Mouse (Mus musculus) thymus, adult 18-20 months (tissue): ENCODE measurements around the gene Pml.
A peak's percentile ranks its signal among the peaks of the same experiment; 100 is the strongest.
"Not testable (repeated sequence)": the region's sequence is repeated elsewhere in the genome, so short reads cannot be mapped to it uniquely, and the experiment has no call there.

Source experiments
- DNase-seq, 2 experiments: peaks; one replicate each; pipeline ENCODE4 v3.0.0; 2022; ENCODE audit warnings: mixed read lengths in 2 of 2

The Pml gene

DNA sequence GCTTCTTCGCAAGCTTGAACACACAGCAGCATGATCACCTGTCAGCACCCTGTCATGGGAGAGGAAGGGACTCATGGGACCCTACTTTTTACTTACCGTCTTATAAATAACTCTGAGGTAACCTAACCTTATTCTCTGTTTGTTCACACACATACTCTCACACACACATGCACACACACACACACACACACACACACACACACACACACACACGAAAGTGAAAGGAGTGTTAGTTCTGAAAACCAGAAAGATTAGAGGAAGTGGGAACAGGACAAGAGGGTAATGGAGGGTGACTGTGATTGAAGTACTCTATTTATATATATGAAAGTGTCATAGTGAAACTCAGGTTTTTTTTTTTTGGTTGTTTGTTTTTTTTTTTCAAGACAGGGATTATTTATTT lies 21.5 kb upstream of the Pml start:
- DNase-seq, result no peak

DNA sequence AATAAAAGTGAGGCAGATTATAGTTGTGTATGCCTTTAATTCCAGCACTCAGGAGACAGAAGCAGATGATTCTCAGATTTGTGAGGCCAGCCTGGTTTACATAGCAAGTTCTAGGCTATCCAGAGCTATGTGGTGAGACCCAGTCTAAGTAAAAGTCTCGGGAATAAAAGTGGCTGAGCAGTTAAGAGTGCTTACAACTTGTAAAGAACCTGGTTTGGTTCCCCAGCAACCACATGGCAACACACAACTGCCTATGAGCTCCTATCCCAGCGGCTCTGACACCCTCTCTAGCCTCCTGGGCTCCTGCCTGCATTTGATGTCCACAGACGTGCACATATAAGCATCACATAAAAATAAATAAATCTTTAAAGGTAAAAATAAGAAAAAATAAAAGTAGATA lies 20.5 kb upstream of the Pml start:
- no peak for DNase-seq

DNA sequence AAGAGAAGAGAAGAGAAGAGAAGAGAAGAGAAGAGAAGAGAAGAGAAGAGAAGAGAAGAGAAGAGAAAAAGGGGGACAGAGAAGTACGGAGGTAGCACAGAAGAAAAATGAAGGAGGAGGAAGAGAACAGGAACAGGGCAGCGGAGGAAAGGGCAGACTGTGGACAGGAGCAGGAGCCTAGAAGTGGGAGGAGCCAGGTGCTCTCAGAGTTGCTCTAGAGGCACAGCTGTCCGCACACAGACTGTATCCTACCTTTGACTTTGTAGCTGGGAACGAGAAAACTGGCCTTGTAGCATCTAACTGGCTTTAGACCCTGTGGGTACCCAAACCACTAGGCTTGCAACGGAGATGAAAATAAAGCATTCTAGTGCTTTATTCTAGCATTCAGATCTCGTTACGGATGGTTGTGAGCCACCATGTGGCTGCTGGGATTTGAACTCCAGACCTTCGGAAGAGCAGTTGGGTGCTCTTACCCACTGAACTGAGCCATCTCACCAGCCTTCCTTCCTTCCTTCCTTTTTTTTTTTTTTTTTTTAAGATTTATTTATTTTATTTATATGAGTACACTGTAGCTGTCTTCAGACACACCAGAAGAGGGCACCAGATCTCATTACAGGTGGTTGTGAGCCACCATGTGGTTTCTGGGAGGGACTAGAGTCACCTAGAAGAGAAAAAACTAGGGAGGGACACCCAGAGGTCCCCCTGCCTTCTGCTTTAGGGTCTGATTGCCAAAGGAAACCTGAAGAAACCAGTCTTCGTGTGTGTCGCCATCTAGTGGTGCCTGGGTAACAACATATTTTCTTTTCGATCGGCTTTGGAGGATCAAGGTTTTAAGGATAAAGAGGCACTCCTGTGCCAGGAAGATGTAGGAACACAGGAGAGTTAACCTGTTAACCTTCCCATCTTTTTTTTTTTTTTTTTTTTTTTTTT lies 19.1 kb upstream of the Pml start:
- peak in 1 of 2 experiments; percentile 55 for DNase-seq

DNA sequence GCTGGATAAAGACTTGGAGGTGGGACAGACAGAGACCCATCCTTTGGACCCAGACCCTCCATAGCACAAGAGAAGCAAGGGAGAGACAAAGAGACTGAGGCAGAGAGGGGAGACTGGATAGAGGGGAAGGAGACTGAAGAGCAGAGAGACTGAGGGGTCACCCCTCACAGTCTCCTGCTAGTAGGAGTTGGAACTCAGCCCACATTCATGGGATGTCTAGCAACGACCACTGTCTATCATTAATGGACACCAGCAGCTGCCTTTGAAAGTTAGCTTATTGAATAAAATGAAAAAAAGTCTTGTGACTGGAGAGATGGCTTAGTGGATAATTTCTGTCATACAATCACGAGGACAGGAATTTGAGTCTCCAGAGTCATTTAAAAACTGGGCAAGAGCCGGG lies 17.5 kb upstream of the Pml start:
- no peak for DNase-seq

DNA sequence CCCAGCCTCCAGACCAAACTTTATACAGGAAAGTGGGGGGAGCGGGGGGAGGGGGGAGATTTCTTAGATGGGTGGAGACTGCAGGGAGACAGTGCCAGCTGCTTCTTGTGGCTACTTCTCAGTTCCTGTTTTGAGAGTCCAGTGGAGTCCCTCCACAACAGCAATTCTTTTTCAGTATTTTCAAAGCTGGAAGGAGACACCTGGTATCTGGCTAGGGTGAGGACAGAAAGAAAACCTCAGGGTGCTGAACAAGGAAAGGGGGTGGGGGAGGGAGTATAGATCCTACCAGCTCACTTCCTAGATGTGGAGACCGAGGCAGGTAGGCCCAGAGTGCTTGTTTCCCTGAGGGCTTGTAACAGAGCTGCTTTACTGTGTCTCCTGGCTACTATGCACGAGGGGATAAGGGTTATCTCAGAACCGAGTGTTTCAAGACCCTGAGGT lies 17.0 kb upstream of the Pml start:
- DNase-seq, result no peak

DNA sequence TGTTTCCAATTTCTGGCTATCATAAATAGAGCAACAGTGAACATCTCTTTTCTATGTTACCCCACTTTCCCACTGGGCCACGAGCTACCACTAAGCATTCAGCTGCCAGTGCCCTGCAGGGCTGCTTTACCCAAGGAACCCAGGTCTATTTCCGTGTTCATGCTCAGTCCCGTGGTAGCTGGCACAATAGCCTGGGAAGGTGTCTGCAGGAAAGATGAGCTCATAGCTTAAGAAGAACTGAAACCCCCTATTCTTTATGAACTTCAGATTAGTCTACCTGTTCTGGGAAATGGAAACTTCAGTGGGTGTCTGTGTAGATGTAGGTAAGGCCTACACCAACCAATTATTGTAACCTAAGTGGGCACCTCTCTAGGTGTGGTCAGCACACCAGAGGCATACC lies 15.8 kb upstream of the Pml start:
- DNase-seq, result no peak

DNA sequence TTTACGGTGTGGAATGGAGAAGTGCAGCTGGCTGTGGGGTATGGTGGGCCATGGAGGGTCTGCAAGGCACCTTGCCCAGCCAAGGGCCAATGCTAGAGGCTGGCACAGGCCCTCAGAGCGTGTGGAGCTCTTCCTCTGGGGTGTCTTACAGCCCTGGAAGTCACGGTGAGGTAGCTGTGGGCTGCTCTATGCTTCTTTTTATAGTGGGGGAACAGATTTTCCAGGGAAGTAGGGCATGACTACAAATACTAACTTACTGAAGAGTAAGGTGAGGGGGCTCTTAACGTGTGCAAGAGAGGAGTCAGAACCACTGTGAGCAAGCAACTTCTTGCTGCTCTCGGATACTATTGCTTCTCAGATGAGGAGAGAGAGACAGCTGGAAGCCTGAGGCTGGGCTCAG lies 12.9 kb upstream of the Pml start:
- no peak for DNase-seq

DNA sequence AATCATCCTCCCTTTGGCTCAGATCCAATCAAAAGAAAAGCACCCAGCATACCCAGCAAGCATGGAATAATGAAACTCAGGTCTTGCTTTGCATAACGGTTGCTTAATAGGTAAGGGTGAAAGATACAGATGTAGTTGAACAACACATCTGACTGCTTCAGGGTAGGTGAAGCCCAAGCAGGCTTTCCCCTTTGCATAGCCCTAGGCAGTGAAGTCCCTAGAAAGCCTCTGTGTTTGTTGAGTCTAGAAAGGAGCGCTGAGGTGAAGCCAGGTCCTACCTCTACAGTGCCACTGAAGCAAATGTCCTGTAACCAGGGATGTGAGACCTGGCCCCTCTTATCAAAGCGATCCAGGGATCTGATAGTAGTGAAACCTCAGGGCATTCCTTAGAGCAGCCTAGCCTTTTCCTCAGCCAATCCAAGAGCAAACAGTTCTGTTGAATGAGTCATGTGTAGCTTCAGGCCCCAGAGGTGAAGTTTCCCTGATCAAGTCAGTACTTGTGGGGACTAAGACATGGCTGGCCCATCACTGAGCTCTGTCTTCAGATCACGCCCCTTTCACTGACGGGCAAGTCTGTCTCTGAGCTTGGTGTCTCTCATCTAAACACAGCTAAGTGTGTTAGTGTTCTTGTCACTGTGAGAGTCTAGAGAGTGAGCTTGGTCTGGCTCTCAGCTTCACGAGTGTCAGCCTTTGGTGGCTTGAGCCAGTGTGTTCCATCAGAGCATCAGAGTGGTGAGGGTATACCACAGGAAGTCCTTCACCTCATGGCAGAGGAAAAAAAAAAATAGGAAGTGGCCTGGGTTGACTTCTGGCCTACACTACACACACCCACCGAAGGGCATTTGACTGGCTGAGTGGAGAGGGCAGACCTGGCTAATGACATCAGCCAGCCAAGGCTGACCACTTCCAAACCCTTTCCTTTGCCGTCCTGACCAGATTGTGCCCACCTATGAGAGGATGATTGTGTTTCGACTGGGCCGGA lies 6.4 kb upstream of the Pml start:
- DNase-seq, result no peak

DNA sequence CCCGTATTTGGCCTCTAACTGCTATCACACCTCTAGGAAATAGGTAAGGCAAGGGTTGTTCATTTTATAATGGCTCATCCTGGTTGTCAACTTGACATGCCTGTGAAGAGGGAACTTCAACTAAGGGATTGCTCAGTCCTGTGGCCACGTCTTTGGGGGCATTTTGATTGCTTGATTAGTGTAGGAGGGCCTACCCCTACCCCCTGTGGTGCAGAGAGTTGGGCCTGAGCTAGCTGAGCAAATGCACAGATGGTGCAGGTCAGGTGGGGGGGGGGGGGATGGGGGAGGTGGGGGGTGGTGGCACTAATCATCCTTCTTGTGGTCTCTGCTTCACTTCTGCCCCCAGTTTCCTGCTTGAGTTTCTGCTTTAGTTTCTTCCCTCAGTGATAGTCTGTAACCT lies 5.5 kb upstream of the Pml start:
- no peak for DNase-seq

DNA sequence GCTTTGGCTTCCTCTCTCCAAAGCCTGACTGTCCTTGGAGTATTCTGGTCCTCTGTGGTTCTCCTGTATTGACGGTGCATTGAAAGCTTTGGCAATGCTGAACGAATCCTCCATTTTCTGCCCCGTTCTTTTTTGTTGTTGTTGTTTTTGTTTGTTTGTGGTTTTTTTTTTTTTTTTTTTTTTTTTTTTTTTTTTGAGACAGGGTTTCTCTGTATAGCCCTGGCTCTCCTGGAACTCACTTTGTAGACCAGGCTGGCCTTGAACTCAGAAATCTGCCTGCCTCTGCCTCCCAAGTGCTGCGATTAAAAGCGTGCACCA lies 4.2 kb upstream of the Pml start:
- not testable (repeated sequence) for DNase-seq

DNA sequence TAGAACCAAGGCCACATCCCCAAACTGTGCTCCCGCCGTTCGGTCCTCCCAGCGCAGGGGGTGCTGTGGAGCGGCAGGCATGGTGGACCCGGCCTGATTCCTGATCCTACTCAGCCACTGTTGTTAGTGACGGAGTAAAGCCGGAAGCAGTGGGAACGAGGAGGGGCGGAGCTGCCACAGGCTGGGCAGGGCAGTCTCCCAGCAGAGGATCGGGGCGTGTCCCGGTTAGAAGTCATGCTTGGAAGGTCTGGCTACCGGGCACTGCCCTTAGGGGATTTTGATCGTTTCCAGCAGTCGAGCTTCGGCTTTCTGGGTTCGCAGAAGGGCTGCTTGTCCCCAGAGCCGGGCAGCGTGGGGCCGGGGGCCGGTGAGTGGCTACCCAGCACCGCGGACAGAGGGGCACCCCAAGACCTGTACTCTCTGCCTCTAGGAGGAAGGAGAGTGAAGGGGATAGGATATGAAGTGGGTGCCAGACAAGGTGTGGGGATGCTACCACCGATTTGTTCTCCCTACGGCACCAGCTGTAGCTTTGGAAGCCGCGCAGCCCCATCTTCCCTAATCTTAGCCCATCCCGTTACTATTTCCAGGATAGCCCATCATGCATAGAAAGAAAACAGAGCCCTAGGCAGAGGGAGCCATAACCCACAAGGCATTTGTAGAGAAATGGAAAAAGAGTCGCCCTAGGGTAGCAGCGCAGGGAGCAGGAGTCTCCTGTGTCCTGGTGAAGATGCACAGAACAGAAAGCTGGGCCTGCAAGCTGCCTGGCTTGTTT lies 3.6 kb upstream of the Pml start, which contains the start of gene Stoml1:
TSS of gene Stoml1 (plus strand) at position 132 of the 772 bp plus-strand sequence.
- peak; percentile 88 to 92 for DNase-seq

DNA sequence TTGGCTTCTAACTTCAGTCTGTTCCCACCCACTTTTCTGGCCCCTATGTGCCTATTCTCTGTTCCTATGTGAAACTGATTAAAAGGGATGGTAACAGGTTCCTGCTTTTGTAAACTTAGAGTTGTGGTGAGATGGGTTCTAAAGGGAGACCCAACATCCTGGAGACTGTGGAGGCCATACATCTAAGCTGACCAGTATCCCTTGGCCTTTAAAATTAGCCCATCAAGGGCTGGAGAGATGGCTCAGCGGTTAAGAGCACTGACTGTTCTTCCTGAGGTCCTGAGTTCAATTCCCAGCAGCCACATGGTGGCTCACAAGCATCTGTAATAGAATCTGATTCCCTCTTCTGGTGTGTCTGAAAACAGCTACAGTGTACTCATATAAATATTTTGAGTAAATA lies 1.1 kb upstream of the Pml start:
- not testable (repeated sequence) for DNase-seq

DNA sequence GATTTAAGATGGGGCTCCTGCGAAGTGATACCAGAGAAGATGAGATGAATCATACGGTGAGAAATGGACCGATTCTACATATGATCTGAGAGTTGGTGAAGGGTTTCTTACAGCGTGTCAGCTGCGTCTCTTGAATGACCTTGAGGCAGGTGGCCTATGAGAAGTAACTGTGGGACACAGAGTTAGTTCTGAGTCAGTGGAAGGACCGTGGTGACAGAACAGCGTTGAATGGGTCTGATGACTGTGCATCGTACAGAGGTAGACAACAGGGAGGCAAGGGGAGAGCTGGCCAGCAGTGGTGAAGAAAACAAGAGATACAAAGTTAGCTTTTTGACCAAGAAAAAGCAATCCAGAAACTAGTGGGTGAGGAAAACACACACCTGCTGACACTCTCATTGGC lies 736 bp upstream of the Pml start:
- DNase-seq, result no peak

DNA sequence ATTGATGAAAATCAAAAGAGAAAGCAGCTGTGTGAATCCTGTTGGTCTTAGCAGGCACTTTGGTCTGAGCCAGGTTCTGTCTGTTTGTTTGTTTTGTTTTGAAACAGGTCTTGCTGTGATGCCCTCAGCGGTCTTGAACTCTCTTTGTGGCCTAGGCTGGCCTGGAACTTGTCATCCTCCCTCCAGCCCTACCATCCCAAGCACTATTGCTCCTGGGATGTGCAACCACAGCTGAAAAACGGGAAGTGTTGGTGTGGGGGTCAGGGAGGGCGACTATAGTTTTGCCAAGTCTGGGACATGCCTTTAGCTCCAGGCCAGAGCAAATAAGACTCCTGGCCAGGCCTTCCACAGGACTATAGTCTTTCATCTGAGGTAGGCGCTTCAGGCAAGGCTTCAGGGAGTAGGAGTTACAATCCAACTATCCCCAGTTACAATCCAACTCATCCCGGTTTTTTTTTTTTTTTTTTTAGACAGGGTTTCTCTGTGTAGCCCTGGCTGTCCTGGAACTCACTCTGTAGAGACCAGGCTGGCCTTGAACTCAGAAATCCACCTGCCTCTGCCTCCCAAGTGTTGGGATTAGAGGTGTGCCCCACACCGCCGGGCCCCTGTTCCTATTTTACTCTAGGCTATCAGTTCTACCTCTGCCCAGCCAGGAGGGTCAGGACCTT lies 706 bp downstream of the Pml start:
- DNase-seq, result no peak

DNA sequence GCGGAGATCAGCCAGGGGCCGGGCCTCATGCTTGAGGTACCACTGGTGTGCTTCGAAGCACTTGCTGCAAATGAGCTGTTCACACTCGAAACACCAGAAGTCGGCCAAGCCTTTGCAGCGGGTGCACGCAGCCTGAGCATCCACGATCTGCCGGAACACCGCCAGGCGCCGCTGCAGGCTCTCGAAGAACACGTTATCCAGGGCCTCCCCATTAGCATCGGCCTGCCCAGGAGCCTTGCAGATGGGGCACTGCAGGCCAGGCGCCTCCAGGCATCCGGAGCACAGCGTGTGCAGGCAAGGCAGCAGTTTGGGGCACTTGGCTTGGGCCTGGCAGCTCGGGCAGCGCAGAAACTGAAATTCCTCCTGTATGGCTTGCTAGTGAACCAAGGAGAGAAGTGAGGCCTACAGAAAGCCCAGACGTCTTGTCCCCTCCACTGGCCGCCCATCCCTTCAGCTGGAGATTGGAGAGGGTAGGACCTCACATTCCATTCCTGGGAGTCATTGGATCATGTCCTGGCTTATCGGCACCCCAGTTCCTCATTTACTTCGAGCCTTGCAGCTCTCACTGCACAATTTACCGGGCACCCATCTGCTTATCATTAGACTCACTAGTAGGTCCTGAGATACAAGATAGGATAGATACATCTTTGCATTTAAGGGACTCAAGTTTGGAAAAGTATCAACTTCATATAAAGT lies 2.4 kb downstream of the Pml start:
- DNase-seq, result peak; percentile 75 to 76

DNA sequence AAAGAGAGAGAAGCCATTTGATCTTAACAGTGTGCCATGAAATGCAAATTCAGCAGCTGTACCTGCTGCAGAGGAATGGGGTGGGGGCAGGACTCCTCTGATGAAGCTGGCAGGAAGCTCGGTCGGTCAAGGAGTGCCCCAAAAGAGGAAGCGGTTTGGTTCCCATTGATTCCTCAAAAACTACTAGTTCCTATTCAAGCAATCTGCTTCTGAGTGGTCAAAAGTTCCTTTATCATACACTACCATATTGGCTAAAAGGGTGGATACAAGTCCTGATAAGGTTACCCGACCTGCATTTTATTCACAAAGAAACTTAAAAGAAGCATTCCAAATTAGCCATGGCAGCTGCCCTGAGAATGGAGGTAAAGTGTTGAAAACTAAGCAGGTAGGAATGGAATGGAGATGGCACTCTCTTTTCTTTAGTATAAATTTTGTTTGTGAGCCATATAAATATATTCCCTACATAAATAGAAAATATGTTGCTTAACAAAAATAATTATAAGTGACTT lies 3.4 kb downstream of the Pml start:
- no peak for DNase-seq

DNA sequence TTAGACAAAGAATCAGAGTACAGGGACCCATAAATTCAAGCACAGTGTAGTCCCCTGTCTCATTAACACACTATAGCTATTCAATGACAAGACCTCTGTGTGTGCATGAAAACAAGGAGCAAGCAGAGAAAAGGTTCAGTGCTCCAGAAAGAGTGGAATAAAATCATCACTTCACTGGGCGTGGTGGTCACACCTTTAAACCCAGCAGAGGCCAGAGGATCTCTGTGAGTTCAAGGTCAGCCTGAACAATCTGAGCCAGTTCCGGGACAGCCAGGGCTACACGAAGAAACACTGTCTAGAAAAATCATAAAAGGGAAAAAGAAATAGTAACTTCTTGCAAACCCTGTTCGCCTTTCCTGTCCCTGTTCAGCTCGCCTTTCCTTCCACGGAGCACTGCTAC lies 5.9 kb downstream of the Pml start:
- DNase-seq, result no peak

DNA sequence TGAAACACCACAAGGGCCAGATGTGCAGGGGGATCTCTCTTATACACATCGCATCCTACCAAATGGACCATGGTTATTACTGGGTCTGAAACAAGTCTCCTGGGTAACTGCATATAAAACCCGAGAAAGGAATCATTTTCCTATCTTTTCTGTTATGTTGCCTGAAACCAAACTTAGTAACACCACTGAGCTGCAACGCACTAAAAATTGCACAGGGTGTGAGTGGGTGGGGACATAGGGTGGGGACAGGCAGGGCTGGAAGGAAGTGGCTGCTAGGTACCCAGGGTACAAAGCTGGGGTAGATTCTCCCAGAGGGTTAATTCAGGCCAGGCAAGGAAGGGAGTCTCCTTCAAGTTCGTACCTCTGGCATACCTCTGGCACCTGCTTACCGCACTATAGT lies 6.9 kb downstream of the Pml start:
- DNase-seq, result no peak

DNA sequence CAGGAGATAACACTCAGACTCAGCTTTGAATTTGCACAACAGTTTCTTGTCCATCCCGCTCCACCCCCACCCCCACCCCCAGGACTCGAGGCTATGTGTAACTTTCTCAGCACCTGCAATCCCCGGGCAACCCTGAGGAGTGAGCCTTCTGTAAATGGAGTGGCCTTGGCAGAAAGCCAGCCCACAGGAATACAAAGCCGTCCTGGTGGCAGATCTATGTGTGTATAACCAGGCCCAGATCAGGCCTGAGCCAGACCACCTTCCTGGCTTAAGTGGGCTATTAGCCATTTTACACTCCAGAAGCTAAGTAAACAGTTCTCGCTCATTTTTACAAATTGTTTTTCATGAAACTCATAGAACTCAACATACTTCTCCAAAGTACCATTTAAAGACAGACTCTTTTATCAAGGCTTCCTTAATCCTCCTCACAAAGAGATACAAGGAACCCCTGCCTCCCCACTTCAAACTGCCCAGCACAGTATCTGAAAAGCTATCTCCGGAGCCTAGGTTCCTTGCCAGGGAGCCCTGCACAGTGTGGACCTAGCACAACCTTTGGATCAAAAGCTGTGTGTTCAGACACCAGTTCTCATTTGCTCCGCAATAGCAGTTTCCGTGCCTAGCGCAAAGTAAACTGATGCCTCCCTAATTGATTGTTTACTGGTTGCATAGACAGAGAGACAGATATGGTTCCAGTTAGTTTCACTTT lies 7.7 kb downstream of the Pml start:
- DNase-seq, result no peak

DNA sequence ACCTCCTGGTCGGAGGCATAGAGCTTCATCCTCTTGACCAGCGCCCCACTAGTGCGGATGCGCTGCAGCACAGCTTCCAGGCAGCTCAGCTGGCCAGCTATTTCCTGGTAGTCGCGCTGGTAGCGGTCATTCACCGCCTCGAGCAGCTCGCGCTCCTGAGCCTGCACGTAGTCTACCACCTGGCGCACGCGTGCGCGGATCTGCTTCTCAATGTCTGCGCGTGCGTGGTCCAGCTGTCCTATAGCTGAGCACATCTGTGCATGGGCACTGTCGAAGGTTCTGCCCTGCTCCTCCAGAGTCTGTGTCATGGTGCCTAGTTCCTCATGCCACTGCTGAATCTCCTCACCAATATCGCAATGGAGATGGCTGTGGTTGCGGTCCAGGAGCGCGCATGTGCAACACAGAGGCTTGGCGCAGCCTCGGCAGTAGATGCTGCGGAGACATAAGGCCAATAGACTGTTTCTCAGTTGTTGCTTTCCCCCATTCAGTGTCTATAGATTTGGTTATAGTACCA lies 15.0 kb downstream of the Pml start:
- DNase-seq, result no peak

DNA sequence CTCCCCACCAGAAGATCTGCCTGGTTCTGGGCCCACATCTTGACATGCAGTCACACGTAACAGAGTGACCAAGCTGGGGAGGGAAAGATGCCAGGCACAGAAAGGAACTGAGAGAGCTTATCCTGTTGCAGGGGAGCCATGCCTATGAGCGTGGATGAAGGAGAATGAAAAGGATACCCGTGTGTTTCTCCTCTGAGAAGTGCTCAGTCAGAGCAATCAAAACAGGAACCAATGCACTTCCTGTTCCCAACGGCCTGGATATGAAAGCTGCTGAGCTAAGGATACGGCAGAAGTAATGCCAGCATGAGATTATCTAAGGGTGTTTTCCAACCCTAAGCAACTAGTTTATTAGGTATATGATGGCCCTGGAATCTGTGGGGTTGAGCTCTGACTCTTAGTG lies 17.2 kb downstream of the Pml start:
- DNase-seq, result no peak
